Mouse (Mus musculus) cerebellum, postnatal 14 days (tissue): ENCODE data around the gene Fam102a.

Experiments used
- DNase-seq, 2 experiments: peaks; one replicate each; pipeline ENCODE4 v3.0.0; 2021; ENCODE audit warnings: mixed read lengths in 2 of 2

The Fam102a gene

GRCm38 (mm10) chr2:32517233-32517867, 17.8 kb upstream of the Fam102a start:
- DNase-seq, result no peak

DNA sequence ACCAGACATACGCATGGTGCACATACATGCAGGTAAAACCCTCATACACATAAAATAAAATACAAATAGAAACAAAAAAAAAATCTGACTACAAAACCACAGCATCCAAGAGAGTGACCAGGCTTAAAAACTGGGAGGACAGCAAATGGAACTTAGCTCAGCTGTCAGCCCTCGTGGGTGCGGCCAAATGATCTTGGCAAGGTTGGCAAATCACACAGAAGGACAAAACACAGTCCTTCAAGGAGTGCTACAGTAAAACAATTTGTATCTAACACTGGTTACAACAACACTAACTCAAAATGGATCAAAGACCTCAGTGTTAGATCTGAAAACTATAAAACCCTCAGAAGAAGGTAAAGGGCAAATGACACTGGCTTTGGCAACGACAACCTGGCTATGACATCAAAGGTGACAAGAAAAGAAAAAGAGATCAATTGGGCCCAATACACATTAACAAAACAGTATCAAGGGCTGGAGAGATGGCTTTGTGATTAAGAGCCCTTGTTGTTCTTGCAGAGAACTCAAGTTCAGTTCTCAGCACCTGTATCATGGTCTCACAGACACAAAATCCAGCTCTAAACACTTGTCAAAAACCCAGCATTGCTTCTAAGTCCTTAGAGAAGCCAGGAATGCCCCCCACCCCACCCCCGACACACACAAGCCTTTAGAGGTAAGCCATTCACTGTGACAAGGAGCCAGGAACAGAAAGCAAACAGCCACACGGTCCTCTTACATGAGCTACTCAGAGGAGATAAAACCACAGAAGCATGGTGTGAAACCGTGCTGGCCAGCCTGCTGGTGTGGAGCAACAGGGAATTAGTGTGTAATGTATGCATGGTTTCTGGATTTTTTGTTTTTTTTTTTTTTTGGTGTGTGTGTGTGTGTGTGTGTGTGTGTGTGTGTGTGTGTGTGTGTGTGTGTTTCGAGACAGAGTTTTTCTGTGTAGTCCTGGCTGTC, 14.8 kb upstream of the Fam102a start:
- DNase-seq, result no peak

GRCm38 (mm10) chr2:32524536-32525031, 10.5 kb upstream of the Fam102a start:
- DNase-seq, result no peak

DNA sequence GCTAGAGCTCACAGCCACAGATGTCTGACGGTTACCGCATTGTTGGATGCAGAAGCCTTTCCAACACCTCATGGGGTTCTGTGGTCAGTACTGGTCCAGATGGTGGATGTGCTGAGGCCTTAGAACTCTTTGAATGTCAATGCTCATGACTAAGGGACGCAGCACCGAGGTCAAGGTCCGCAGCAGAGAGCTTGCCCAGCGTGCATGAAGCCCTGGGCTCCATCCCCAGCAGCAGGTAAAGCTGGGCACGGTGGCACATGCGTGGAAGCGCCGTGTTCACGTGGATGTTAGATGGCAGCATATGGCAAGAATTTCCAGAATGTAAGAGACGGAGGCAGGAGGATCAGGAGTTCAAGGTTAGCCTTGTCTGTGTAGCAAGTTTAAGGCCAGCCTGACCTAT, 9.3 kb upstream of the Fam102a start:
- no peak for DNase-seq

DNA sequence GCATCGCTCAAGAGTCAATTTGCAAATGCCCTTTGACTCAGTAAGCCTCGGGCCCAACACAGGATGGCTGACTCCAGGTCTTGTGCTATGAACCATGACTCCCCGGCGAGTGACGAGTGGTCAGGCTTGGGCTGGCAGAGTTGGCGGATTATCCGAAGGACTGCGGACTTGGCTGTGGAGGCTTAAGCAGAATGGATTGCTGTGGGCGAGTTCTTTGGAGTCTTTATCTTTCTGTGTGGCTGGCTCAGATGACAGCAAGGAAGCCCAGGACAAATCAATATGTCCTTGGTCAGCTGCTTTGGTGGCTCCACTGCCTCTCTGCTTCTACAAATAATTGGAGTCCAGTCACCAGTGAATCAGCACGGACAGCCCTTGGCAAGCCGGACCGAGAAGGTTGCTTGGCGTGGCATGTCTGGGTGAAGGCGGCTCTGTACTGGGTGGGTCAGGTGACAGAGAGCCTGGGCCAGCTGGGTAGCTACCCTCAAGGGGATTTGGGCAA, 7.6 kb upstream of the Fam102a start:
- DNase-seq, result no peak

- DNase-seq, result no peak
Observed at GRCm38 (mm10) chr2:32528326-32528725, 6.8 kb upstream of the Fam102a start.

DNA sequence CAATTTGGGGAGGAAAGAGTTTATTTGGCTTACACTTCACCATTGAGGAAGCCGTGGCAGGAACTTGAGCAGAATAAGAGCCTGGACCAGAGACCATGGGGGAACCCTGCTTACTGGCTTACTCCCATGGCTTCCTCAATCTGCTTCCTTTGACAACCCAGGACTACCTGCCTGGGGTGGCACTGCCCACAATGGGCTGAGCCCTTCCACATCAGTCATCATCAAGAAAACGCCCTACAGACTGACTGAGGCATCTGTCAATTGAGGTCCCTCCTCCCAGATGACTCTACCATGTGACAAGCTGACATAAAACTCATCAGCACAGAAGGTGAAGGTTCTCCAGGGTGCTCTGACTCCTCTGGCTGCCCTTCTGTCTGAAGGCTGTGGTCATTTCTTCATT, 4.7 kb upstream of the Fam102a start:
- DNase-seq, result no peak

DNA sequence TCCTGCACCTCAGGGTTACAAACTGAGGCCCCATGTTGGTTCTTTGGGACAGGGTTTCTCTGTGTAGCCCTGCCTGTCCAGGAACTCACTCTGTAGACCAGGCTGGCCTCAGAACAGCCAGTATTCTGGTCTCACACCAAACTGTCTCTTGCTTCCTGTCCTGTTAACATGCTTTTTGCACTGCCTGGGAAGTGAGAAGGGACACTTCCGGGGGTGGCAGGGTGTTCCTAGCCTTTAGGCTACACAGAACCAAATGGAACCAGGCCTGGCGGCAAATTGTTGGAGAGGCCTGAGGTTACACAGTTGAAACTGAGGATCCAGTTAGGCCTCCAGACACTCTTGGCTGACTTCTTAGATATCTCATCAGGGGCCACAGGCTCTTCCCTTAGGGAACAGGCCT, 2.0 kb upstream of the Fam102a start:
- DNase-seq, result no peak

DNA sequence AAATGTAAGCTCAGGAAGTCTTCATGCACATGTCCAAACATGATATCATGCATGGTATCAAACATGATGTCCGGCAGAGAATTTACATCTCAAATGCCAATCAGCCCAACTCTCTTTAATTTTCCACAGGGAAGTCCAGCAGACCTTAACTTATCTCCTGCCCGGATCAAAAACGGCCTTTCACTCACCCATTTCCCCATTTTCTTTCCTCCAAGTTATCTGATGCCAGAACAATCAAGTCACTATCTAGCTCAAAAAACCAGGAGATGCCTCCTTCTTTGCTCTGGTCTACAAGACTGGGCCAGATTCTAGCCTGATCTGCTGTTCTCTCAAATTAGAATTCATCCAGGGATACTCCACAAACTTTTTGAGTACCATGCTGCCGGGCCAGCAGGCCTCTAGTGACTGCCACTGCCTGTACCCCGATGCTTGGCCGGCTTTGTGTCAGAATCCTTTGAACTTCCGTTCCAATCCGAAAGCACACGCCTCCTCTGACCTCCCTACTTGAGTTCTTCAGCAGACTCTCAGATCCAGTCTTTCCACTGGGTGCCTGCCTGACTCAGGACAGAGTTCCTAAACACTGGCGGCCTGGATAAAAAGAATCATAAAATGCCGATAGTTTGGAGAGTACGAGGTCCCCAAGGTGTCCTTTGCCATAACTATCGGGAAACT, 935 bp upstream of the Fam102a start:
- DNase-seq, result no peak

GRCm38 (mm10) chr2:32535501-32535991, 414 bp downstream of the Fam102a start:
- DNase-seq, result peak; percentile 76 to 83

GRCm38 (mm10) chr2:32536086-32536633, 1.0 kb downstream of the Fam102a start:
- peak; percentile 84 to 85 for DNase-seq

GRCm38 (mm10) chr2:32536634-32537359, 1.7 kb downstream of the Fam102a start:
- peak; percentile 70 to 71 for DNase-seq

DNA sequence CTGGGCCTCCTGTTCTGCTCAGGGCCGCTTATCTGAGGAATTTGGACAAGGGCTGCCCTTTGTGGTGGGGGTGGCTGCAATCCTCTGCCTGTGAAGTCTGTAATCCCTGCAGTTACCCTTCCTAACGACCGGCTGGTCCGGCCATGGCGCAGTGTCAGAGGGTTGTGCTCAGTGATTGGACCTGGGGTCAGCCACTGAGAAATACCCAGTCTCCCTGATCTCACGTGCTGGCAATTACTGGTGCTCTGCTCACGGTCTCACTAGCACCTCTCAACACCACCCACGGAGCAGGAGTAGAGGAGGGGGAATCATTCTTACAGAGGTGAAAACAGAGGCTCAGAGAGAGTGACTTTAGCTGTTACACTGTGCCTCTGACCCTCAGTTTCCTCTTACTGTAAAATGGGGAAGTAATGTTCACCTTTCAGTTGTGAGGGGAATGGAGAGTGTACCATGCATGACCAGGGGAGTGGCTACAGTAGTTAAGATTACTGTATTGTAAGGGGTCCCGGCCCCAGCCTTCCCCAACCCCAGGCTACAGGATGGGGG, 2.3 kb downstream of the Fam102a start:
- DNase-seq, result peak; percentile 48 to 57

DNA sequence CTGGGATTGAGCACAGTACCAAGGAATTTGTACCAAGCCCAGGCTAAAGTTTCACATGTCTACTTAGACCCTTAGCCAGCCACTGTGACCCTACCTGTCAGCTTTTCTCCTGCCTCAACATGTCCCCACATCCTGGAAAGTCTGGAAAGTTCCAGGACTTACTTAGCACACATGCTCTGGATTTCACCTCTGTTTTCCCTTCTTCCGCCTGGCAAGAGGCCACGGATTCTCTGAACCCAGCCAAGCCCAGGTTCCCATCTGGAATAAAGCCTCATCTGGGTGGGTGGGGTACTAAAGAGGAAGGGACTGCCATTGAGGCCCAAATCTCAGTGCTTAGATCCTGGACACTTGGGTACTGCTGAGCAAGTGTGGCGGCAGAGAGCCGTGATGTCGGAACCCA, 2.8 kb downstream of the Fam102a start:
- DNase-seq, result peak in 1 of 2 experiments; percentile 44

DNA sequence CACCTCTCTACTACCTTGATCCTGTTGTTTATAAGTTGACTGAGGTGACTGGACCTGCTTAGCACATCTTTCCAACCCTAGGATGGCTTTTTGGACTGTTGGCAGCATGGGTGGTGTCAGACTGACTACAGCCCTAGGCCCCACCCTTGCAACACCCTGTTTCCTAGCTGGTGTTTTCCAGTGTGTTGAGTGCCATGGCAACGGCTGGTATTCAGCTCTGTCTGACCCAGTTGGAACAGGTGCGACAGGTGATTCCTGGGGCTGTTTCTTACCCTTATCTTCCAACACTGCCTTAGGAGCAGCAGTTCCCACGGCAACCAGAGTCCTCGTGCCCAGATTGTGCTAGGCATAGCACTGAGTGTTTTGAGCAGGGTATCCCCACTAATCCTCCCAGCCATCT, 3.3 kb downstream of the Fam102a start:
- peak in 1 of 2 experiments; percentile 43 for DNase-seq

GRCm38 (mm10) chr2:32539452-32539981, 4.4 kb downstream of the Fam102a start:
- no peak for DNase-seq

- peak; percentile 61 to 71 for DNase-seq
Observed at GRCm38 (mm10) chr2:32541333-32541908, 6.3 kb downstream of the Fam102a start.

DNA sequence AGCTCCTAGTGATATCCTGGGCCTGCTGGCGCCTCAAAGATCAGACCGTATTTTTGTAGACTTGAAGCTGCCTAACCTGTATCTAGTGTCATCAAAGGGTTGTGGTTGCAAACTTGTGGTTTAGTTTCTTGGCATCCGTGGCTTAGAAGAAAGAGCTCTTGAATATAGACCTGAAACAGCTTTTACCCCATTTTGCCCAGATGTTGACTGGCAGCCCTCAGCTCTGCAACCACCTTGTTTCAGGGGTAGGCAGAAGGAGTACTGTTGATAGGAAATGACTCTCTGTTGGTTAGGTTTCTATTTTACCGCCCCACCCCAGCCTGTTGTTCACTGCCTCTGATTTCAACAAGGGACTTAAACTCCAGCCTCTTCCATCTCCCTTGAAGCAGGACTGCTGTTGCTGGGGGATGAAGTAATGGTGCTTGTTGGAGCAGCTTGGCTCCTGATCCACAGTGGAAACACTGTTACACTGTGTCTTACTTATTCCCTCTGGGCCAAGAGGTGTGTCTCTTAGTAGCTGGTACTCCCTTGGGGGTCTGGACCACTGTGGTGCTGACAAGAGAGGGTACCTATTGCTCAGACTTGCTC, 6.9 kb downstream of the Fam102a start:
- no peak for DNase-seq

- DNase-seq, result peak; percentile 65 to 72
Observed at GRCm38 (mm10) chr2:32543031-32543449, 7.9 kb downstream of the Fam102a start.

DNA sequence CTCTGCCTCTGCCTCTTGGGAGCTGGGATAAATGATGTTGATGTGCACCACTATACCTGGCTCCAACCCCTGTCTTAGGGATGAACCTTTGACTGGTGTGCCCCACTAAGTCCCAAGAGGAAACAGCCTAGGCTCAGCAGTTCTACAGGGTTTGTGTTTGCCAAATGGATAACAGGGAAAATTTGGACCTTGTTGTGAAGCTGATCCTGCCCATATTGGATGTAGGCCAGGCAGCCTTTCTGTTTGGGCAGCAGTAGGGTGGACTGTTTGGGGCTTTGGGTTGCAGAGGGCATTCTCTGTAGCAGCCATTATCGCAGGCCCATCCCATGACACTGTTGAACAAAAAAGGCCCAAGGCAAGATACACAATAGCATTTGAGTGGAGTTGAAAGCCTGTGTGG, 11.8 kb downstream of the Fam102a start:
- no peak for DNase-seq
